In the genomic region with DNA sequence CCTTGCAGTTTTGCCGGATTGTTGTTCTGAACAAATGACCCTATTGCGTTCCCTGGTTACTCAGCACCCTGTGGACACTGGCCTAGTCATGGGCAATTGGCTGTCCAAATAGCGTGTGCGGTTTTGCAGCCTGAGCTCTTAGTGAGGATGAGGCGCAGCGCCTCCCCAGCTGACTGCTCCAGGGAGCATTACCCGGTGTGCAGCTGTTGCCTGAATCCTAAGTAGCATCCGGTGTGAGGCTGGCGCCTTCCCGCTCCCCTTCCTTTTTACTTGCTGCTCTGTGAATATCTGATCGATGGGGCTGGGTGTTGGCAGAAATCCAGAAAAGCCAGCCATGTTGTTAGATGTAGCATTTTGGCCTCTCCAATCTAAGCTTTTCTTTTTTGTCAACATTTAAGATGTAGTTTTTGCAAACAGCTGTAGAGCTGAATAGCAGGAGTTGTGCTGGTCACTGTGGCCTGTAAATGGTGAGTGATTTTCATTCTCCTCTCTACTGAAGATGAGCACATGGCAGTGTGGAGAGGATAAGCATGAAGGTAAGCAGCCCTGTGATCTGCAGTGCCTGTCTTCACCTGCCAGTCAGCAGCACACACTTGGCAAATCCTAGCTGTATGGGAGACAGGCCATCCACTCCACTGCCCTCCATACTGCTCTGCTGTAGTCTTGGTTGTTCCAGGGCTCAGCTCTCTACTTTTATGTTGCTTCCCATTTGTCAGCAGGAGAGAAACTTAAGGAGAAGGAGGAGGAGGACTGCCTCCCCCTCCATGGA, we compare ENCODE assay signal across 8 mouse cellular contexts.
A peak's percentile ranks its signal among the peaks of the same experiment; 100 is the strongest.
DNase-seq lines count a peak whose midpoint lies in the region; ATAC-seq lines count a peak whose summit lies in the region.

No protein-coding gene starts in this region.

- H3K9ac ChIP-seq in limb, embryonic 13.5 days, result no peak overlapping the region
- H3K9ac ChIP-seq in neural tube, embryonic 14.5 days (replicated peaks; ENCODE audit: low read depth, low read length), result no peak overlapping the region

- 0 out of 2 replicates have a peak, but pooled peaks cover 2% of the 10 kb centered on the region for H3K36me3 ChIP-seq in limb, embryonic 13.5 days
- H3K36me3 ChIP-seq in limb, embryonic 10.5 days, result no peaks in the 10 kb centered on the region
- no peaks in the 10 kb centered on the region for H3K36me3 ChIP-seq in neural tube, embryonic 14.5 days (ENCODE audit: control insufficient read depth, insufficient read depth, low read length)

- peak; percentile 69 for ATAC-seq in limb, embryonic 13.5 days (ENCODE audit: low FRiP score, low read depth)
- ATAC-seq in neural tube, embryonic 14.5 days (ENCODE audit: low read depth), result peak; percentile 94
- ATAC-seq in monocyte, adult 5-6 weeks (replicated peaks; ENCODE audit: insufficient number of reproducible peaks, low FRiP score, low TSS enrichment, poor library complexity, severe bottlenecking), result no peak

- H3K9me3 ChIP-seq in limb, embryonic 13.5 days, result no peaks in the 10 kb centered on the region
- no peaks in the 10 kb centered on the region for H3K9me3 ChIP-seq in limb, embryonic 10.5 days (replicated peaks)
- H3K9me3 ChIP-seq in neural tube, embryonic 14.5 days (ENCODE audit: control insufficient read depth, low read length), result no peaks in the 10 kb centered on the region

- 63% methylated on average over 11 of the region's 11 CpGs for WGBS in limb, embryonic 13.5 days
- WGBS in limb, embryonic 10.5 days, result 85% methylated on average over 11 of the region's 11 CpGs
- WGBS in neural tube, embryonic 14.5 days, result 8% methylated on average over 11 of the region's 11 CpGs

- DNase-seq in limb, embryonic 10.5 days (ENCODE audit: low spot score), result no peak
- peak; percentile 26 for DNase-seq in brain, embryonic 18.5 days (ENCODE audit: low read depth, low spot score)
- peak; percentile 17 for DNase-seq in forelimb bud, embryonic 11.5 days (ENCODE audit: low read depth, low spot score)
- DNase-seq in kidney, postnatal 10 days, result peak; percentile 44
- DNase-seq in urinary bladder, postnatal 10 days (ENCODE audit: low spot score), result no peak

- H3K4me2 ChIP-seq in limb, embryonic 13.5 days (replicated peaks), result no peak overlapping the region
- peak overlapping the region; percentile 14; the same call in 1 of the 2 replicates for H3K4me2 ChIP-seq in neural tube, embryonic 14.5 days (ENCODE audit: low read depth, low read length)

- H3K4me3 ChIP-seq in limb, embryonic 13.5 days, result no peak overlapping the region
- H3K4me3 ChIP-seq in limb, embryonic 10.5 days, result no peak overlapping the region
- no peak overlapping the region for H3K4me3 ChIP-seq in neural tube, embryonic 14.5 days (ENCODE audit: low read depth, low read length)

- H3K27ac ChIP-seq in limb, embryonic 13.5 days, result no peak overlapping the region
- H3K27ac ChIP-seq in limb, embryonic 10.5 days, result no peak overlapping the region
- H3K27ac ChIP-seq in neural tube, embryonic 14.5 days (ENCODE audit: low read depth, low read length), result peak overlapping the region; percentile 62; the same call in 1 of the 2 replicates

- no peaks in the 10 kb centered on the region for H3K27me3 ChIP-seq in limb, embryonic 13.5 days
- H3K27me3 ChIP-seq in limb, embryonic 10.5 days (ENCODE audit: low read depth, poor library complexity, severe bottlenecking), result no peaks in the 10 kb centered on the region
- H3K27me3 ChIP-seq in neural tube, embryonic 14.5 days (ENCODE audit: control insufficient read depth, insufficient read depth, low read length), result no peaks in the 10 kb centered on the region

- H3K4me1 ChIP-seq in limb, embryonic 13.5 days, result peaks cover 33% of the 10 kb centered on the region
- peaks cover 28% of the 10 kb centered on the region for H3K4me1 ChIP-seq in limb, embryonic 10.5 days
- peaks cover 16% of the 10 kb centered on the region for H3K4me1 ChIP-seq in neural tube, embryonic 14.5 days (ENCODE audit: control insufficient read depth, insufficient read depth, low read length)

Comparison
In these comparisons a context has a peak if more than half of its experiments do, and no peak if none do; other contexts are left out.
1. DNase-seq: peak in brain, embryonic 18.5 days (single experiment), forelimb bud, embryonic 11.5 days (single experiment) and kidney, postnatal 10 days (single experiment); none in limb, embryonic 10.5 days (single experiment) and urinary bladder, postnatal 10 days (single experiment).